In the genomic region with DNA sequence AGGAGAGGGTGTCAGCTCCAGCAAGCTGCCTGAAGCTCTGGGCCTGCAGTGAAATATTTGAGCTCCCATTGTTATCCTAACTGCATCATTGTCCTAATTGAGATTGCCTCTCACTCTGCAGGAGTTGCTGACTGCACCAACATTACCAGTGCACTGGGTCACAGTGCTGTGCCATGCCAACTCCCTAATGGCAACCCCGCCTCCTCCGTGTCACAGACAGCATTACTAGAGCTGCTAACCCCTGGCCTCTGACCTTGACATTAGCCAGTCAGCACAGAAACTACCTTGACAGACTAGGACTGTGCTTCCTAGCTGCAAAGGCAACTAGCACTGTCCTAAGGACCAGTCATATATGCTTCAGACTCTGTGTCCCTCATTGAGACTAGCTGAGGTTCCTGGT, we compare ENCODE assay signal across 19 mouse cellular contexts.
"Had no signal": no experiment of that assay in that cellular context is flagged by ENCODE, and none has a peak within 500 bp of the region (broad histone marks: within the 10 kb centered on the region; RNA-seq: fewer than 3 reads in every experiment).

No protein-coding gene starts in this region.

- DNase-seq: kidney, adult 2 months; kidney, postnatal 25 days; layer of hippocampus, adult 9-11 months; lung, adult 18-20 months; lung, postnatal 10 days; lung, postnatal 4 days; midbrain, embryonic 14.5 days; right cerebral cortex, postnatal 14 days; right cerebral cortex, postnatal 4 days; thymus, adult 18-20 months; thymus, postnatal 36 days had no signal

- H3K36me3 ChIP-seq: liver, embryonic 12.5 days; liver, embryonic 15.5 days; lung, embryonic 15.5 days; midbrain, embryonic 10.5 days had no signal

- H3K27me3 ChIP-seq: liver, embryonic 12.5 days; liver, embryonic 15.5 days; lung, embryonic 15.5 days had no signal

- ATAC-seq: liver, embryonic 12.5 days had no signal

- H3K4me3 ChIP-seq: layer of hippocampus, adult 2 months; left cerebral cortex, adult 2 months; liver, embryonic 12.5 days; liver, embryonic 15.5 days; lung, embryonic 15.5 days; midbrain, embryonic 10.5 days had no signal

- H3K27ac ChIP-seq: kidney, postnatal 0 days; layer of hippocampus, adult 2 months; left cerebral cortex, adult 2 months; liver, embryonic 12.5 days; liver, embryonic 15.5 days; lung, embryonic 15.5 days; midbrain, embryonic 10.5 days; stomach, postnatal 0 days had no signal

- H3K4me1 ChIP-seq: liver, embryonic 12.5 days; liver, embryonic 15.5 days; lung, embryonic 15.5 days; midbrain, embryonic 10.5 days had no signal
